Mouse (Mus musculus): ENCODE data around the gene Atxn7l1. TPM values are rescaled to one million over a fixed set of nuclear protein-coding genes. Genes with fewer than 3 reads are reported as not detected.

The Atxn7l1 gene
- polyA plus RNA-seq, 1 experiment from 2014 or later: 42.0 TPM

DNA sequence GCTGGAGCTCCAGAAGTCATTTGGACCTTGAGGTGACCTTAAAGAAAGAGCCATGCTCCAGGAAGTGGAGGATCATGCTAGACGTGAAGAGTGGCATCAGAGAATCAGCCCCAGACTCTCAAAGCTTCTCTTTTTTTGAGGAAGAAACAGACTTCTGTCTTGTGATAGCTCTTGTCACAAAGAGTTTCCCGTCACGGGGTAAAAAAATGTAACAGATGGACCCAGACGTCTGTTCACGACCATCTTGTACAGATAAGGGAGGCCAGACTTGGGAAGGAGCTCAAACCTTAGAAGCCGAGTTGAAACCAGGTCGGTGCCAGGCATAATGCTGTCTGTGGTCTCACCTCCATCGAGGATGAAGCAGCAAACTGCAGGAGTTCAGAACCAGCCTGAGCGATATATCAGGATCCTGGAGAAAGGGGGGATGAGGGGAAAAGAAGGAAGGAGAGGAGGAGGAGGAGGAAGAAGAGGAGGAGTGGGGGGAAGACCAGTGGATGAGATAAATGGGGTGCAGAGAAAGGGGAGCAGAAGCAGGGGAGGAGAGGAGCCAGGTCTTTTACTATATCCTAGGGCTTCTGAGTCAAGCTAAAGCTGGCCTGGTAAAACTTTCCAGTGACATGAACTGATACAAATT is 21.8 kb upstream of the Atxn7l1 start:
- ATAC-seq: no peak

GRCm38 (mm10) chr12:33126243-33126642 is 21.2 kb upstream of the Atxn7l1 start:
- in situ Hi-C loops (cut with MboI; ENCODE audit: low pct_unique_long_range_greater_than_20kb): no loop called here

More for the DNA sequence above, 21.8 kb upstream of the Atxn7l1 start:
- in situ Hi-C loops (cut with MboI; ENCODE audit: low pct_unique_long_range_greater_than_20kb): no loop called here
- DNase-seq (ENCODE audit: low read depth, low spot score): no peak
- ChIA-PET CTCF (no interaction called here), POLR2A (interaction anchor here (0.6 kb wide), 1 partner anchor 914 kb away, joined by 3 read pairs; no protein-coding TSS in a partner anchor)
- no peaks in the 10 kb centered on the region for H3K27me3 ChIP-seq
- TF ChIP-seq CTCF (IDR thresholded peaks at IDR 0.05): no peak

DNA sequence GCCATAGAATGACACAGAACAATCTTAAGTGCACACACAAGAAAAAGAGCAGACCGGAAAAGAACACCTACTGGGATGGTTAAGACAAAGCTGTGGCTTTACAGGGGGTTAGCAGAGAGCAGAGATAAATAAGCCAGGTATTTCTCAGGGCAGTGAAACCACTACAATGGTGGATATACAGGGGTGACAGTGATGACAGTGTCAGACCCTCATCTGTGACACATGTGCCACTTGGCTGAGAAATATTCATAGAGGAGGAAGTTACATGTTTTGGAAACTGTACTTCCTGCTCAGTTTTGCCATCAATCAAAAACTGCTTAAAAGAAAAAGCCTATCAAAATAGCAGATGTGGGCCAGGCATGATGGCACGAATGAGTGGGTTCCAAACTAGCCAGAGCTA is 19.4 kb upstream of the Atxn7l1 start:
- POLR2A ChIA-PET: no interaction called here
- in situ Hi-C loops (cut with MboI; ENCODE audit: low pct_unique_long_range_greater_than_20kb): no loop called here
- no peak for TF ChIP-seq CTCF (IDR thresholded peaks at IDR 0.05)
- DNase-seq (ENCODE audit: low read depth, low spot score) (no peak), ATAC-seq (no peak)
- CTCF ChIA-PET: no interaction called here
- no peaks in the 10 kb centered on the region for H3K27me3 ChIP-seq

More at GRCm38 (mm10) chr12:33126243-33126642, 21.2 kb upstream of the Atxn7l1 start:
- ATAC-seq (no peak), DNase-seq (ENCODE audit: low read depth, low spot score) (no peak)
- TF ChIP-seq CTCF (IDR thresholded peaks at IDR 0.05): no peak
- POLR2A ChIA-PET: interaction anchor here (0.6 kb wide), 1 partner anchor 914 kb away, joined by 3 read pairs; no protein-coding TSS in a partner anchor
- no peaks in the 10 kb centered on the region for H3K27me3 ChIP-seq
- CTCF ChIA-PET: no interaction called here

DNA sequence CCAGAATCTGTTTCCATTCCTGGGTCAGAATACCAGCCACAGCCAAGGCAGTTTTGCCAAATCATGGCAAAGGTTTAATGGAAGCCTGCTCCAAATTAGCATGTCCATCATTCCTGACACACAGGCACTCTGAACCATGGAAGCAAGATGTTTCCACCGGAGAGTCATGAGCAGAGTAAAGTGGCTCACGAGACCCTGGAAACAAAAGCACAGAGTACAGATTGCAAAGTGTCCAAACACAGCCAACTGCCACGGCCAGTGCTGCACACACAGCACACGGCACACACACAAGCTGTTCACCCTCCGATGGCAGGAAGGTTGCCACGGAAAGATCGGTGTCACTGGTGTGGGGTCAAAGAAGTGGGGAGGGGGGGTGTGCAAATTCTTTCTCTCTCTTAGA is 18.8 kb upstream of the Atxn7l1 start:
- no peaks in the 10 kb centered on the region for H3K27me3 ChIP-seq
- no peak for ATAC-seq
- ChIA-PET POLR2A (no interaction called here), CTCF (no interaction called here)
- in situ Hi-C loops (cut with MboI; ENCODE audit: low pct_unique_long_range_greater_than_20kb): no loop called here
- TF ChIP-seq CTCF (IDR thresholded peaks at IDR 0.05): no peak
- no peak for DNase-seq (ENCODE audit: low read depth, low spot score)

DNA sequence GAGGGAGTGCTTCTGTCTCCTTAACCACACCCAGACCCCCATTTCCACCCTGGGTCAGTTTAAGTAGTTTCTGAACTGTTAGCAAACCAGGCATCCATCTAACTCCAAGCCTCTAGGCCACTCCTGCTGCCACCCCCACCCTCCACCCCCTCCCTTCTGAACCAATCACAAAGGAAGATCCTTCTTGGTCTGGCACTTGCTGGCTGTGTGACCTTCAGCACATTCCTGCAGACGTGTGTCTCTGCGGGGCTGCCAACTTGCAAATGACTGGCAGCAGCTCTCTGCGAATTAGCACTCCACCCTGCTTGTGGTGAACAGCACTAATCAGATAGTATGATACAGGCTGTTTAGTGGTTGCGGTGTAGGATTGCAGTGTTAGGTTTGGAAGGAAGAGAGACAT is 18.1 kb upstream of the Atxn7l1 start:
- CTCF ChIA-PET: no interaction called here
- ATAC-seq: no peak
- in situ Hi-C loops (cut with MboI; ENCODE audit: low pct_unique_long_range_greater_than_20kb): no loop called here
- POLR2A ChIA-PET: no interaction called here
- TF ChIP-seq CTCF (IDR thresholded peaks at IDR 0.05): no peak
- no peak for DNase-seq (ENCODE audit: low read depth, low spot score)
- no peaks in the 10 kb centered on the region for H3K27me3 ChIP-seq

DNA sequence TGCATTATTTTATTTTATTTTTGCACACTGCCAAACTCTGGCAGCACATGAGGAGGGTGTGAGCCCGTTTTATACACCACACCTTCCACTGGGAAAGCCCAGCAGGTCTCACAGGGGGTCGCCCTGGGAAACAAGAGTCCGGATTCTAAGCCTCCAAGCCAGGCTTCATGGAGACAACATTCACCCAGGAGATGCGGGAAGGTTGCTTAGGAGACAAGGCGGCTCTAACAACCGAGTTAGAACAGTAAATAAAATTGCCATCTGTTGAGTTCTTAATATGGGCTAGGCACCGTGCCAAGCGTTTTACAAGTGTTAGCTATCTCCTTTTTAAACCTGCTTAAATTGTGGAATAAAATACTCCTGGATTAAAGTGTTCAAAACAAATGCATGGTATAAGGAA is 17.1 kb upstream of the Atxn7l1 start:
- no peaks in the 10 kb centered on the region for H3K27me3 ChIP-seq
- no peak for ATAC-seq
- ChIA-PET CTCF (no interaction called here), POLR2A (no interaction called here)
- DNase-seq (ENCODE audit: low read depth, low spot score): no peak
- TF ChIP-seq CTCF (IDR thresholded peaks at IDR 0.05): no peak
- in situ Hi-C loops (cut with MboI; ENCODE audit: low pct_unique_long_range_greater_than_20kb): no loop called here

GRCm38 (mm10) chr12:33131796-33132195 is 15.7 kb upstream of the Atxn7l1 start:
- ChIA-PET POLR2A (no interaction called here), CTCF (no interaction called here)
- ATAC-seq (no peak), DNase-seq (ENCODE audit: low read depth, low spot score) (no peak)
- no peaks in the 10 kb centered on the region for H3K27me3 ChIP-seq
- TF ChIP-seq CTCF (IDR thresholded peaks at IDR 0.05): no peak
- in situ Hi-C loops (cut with MboI; ENCODE audit: low pct_unique_long_range_greater_than_20kb): no loop called here

- ChIA-PET CTCF (no interaction called here), POLR2A (no interaction called here)
- H3K27me3 ChIP-seq: no peaks in the 10 kb centered on the region
- DNase-seq (ENCODE audit: low read depth, low spot score) (no peak), ATAC-seq (no peak)
- in situ Hi-C loops (cut with MboI; ENCODE audit: low pct_unique_long_range_greater_than_20kb): loop anchor here (5.0 kb wide), 2 partner anchors 129 to 204 kb away; no protein-coding TSS in a partner anchor
- TF ChIP-seq CTCF (IDR thresholded peaks at IDR 0.05): no peak
Measured at GRCm38 (mm10) chr12:33137857-33138256, 9.6 kb upstream of the Atxn7l1 start.

GRCm38 (mm10) chr12:33139083-33139482 is 8.4 kb upstream of the Atxn7l1 start:
- in situ Hi-C loops (cut with MboI; ENCODE audit: low pct_unique_long_range_greater_than_20kb): loop anchor here (5.0 kb wide), 2 partner anchors 128 to 203 kb away; no protein-coding TSS in a partner anchor
- no peak for TF ChIP-seq CTCF (IDR thresholded peaks at IDR 0.05)
- no peaks in the 10 kb centered on the region for H3K27me3 ChIP-seq
- ATAC-seq (peak; percentile 39), DNase-seq (ENCODE audit: low read depth, low spot score) (no peak)
- ChIA-PET POLR2A (no interaction called here), CTCF (interaction anchor here (1.2 kb wide), 1 partner anchor 15 kb away, joined by 3 read pairs; no protein-coding TSS in a partner anchor)

- ChIA-PET CTCF (interaction anchor here (1.0 kb wide), 1 partner anchor 189 kb away, joined by 3 read pairs; no protein-coding TSS in a partner anchor), POLR2A (no interaction called here)
- H3K27me3 ChIP-seq: no peaks in the 10 kb centered on the region
- DNase-seq (ENCODE audit: low read depth, low spot score) (no peak), ATAC-seq (no peak)
- in situ Hi-C loops (cut with MboI; ENCODE audit: low pct_unique_long_range_greater_than_20kb): no loop called here
- no peak for TF ChIP-seq CTCF (IDR thresholded peaks at IDR 0.05)
Measured at GRCm38 (mm10) chr12:33144456-33144855, 3.0 kb upstream of the Atxn7l1 start.

DNA sequence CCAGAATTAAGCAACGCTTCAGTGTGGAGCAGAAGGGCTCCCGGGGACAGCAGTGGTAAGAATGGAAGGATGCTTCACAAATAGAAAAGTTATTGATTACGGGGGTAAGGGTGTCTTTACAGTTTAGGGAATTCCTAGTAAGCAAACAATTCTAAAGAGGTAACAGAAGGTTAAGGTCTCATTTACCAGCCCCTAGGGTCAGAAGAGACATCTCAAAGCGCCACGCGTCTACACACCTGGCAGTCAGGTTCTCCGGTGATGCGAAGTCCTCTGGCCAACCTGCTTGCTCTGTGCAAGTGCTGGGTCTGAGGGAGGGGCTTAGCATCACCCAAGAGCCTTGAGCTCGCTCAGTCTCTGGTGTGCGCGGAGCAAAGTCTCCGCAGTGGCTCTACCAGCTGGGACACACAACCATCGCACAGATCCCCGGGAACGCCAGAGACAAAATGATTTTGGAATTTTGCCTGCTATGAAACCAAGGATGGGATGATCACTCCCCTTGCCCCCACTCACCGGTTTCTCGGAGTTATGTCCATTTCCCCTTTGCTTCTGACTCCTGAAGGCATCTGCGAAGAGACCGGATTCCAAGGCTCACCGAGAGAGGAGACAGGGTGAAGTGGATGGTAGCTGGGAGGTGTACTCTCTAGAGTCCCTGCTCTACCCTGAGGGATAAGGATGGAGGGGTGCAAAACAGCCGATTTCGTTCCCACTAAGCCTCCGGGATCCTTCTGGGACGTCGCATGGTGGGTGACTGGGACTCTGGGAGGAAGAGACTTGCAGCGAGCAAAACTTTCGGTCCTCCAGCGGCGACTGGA is 665 bp upstream of the Atxn7l1 start:
- CTCF ChIA-PET: no interaction called here
- peak; percentile 34 for ATAC-seq
- no peaks in the 10 kb centered on the region for H3K27me3 ChIP-seq
- TF ChIP-seq CTCF (IDR thresholded peaks at IDR 0.05): no peak
- DNase-seq (ENCODE audit: low read depth, low spot score): no peak
- in situ Hi-C loops (cut with MboI; ENCODE audit: low pct_unique_long_range_greater_than_20kb): no loop called here
- POLR2A ChIA-PET: no interaction called here
